Mouse (Mus musculus) liver, adult (tissue): Measurements from ENCODE around the gene H3f3a.

Experiments
- GATA4 ChIP-seq: IDR thresholded peaks from 2 replicates; pipeline ENCODE4 v1.6.1; 2014; ENCODE audit warnings: mild to moderate bottlenecking, low read length; ENCODE audit not compliant: insufficient replicate concordance

H3f3a gene

GRCm38 (mm10) chr1:180808831-180809230 is 4.9 kb downstream of the H3f3a start:
- no peak for TF ChIP-seq GATA4

- no peak for TF ChIP-seq GATA4
Observed at GRCm38 (mm10) chr1:180803881-180804280, 9.9 kb downstream of the H3f3a start.

GRCm38 (mm10) chr1:180801466-180801994 is 12.2 kb downstream of the H3f3a start:
- no peak for TF ChIP-seq GATA4

- no peak for TF ChIP-seq GATA4
Observed at GRCm38 (mm10) chr1:180800814-180801213, 12.9 kb downstream of the H3f3a start.

- no peak for TF ChIP-seq GATA4
Observed at GRCm38 (mm10) chr1:180800022-180800421, 13.7 kb downstream of the H3f3a start.

- TF ChIP-seq GATA4 = no peak
Observed at GRCm38 (mm10) chr1:180799253-180799652, 14.5 kb downstream of the H3f3a start.

- no peak for TF ChIP-seq GATA4
Observed at GRCm38 (mm10) chr1:180798660-180799059, 15.1 kb downstream of the H3f3a start.

- TF ChIP-seq GATA4 = no peak
Observed at GRCm38 (mm10) chr1:180794170-180794569, 19.6 kb downstream of the H3f3a start.

- no peak for TF ChIP-seq GATA4
Observed at GRCm38 (mm10) chr1:180793445-180794117, 20.2 kb downstream of the H3f3a start.

- no peak for TF ChIP-seq GATA4
Observed at GRCm38 (mm10) chr1:180792814-180793213, 20.9 kb downstream of the H3f3a start.

GRCm38 (mm10) chr1:180791821-180792480 is 21.8 kb downstream of the H3f3a start:
- TF ChIP-seq GATA4 = no peak

GRCm38 (mm10) chr1:180783580-180783928 is 30.2 kb downstream of the H3f3a start:
- no peak for TF ChIP-seq GATA4

- TF ChIP-seq GATA4 = no peak
Observed at GRCm38 (mm10) chr1:180782906-180783579, 30.7 kb downstream of the H3f3a start.

- no peak for TF ChIP-seq GATA4
Observed at GRCm38 (mm10) chr1:180781250-180781649, 32.5 kb downstream of the H3f3a start.

GRCm38 (mm10) chr1:180780291-180780690 is 33.5 kb downstream of the H3f3a start:
- TF ChIP-seq GATA4 = no peak

GRCm38 (mm10) chr1:180778941-180779340 is 34.8 kb downstream of the H3f3a start:
- TF ChIP-seq GATA4 = no peak

GRCm38 (mm10) chr1:180778403-180778754 is 35.4 kb downstream of the H3f3a start:
- no peak for TF ChIP-seq GATA4
